Mouse (Mus musculus) spleen, adult 12 weeks (tissue): ENCODE measurements around the gene Shbg.

Source experiments
- DNase-seq: peaks from one replicate; pipeline ENCODE4 v3.0.0; 2022; ENCODE audit warnings: low spot score

Gene Shbg

DNA sequence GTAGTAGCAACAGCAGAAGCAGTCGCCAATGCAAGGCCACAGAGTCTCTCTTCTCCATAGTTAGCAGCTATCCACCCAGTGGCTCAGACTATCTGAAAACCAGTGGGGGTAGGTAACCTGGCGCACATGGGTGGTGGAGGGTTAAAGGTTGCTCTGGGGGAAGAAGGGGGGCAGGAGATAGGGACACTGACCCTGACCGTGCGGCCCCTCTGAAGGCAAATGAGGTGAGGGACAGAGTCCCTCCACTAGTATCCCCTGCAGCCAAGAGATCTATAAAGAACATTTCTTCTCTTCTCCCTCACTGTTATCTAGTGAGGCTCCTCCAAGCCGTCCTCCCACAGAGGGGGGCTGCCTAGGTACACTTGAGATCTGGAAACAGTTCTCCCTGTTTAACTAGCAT is at the start of gene Shbg:
Gene Shbg (minus strand): TSS at position 101 of the 400 bp plus-strand sequence.
- DNase-seq: no peak

DNA sequence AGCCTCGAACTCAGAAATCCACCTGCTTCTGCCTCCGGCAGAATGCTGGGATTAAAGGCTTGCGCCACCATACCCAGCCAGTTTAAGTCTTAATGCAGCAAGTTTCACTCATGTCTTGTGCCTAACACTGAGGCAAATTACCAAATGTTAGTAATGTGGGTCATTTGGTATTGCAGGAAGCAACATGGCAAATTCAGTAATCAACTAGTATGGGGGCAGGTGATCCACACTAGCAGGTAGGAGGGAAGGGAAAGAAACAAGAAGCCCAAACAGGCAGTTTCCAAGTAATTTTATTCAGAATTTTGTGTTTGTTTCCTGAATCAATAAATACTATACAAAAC is 48.9 kb upstream of the Shbg start:
- DNase-seq: no peak

DNA sequence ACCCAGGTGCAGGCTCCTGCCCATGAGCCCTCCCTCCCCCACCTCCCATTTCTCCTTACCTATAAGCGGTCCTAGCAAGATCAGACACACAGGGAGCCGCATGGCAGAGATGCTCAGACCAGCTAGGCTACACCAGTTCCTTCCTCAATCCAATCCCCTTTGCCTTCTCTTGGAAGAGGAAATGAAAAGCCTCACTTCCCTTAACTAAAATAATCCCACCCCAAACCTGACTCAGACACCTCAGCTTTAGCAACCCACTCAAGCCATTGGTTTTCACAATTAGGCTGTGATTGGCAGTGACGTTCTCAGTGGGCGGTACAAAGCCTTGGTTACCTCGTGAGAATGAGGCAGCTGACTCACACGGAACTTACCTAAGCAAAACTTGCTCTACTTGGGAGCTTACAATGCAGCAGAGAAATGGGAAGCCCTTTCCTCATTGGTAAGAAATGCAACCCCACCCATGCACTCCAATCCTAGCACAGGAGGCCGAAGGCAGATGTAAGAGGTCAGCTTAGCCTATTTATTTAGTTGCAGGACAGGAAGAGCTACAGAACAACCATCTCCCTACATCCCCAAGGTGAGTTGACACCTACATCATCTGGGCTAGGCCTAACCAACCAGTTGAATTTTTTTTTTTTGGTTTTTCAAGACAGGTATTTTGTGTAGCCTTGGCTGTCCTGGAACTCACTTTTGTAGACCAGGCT is 48.4 kb upstream of the Shbg start, which contains the start of gene Cd68:
Gene Cd68 (minus strand): TSS at position 193 of the 704 bp plus-strand sequence.
- no peak for DNase-seq

DNA sequence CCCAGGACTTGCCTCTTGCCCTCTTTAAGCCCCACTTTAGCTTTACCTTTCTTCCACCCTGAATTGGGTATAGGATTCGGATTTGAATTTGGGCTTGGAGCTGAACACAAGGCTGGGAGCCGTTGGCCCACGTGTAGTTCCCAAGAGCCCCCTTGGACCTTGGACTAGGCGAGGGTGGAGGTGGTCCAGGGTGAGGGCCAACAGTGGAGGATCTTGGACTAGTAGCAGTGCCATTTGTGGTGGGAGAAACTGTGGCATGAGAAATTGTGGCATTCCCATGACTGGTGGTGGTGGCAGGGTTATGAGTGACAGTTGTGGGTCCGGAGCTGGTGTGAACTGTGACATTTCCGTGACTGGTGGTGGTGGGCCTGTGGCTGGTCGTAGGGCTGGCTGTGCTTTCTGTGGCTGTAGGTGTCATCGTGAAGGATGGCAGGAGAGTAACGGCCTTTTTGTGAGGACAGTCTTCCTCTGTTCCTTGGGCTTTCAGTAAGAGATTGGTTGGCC is 47.8 kb upstream of the Shbg start:
- no peak for DNase-seq

DNA sequence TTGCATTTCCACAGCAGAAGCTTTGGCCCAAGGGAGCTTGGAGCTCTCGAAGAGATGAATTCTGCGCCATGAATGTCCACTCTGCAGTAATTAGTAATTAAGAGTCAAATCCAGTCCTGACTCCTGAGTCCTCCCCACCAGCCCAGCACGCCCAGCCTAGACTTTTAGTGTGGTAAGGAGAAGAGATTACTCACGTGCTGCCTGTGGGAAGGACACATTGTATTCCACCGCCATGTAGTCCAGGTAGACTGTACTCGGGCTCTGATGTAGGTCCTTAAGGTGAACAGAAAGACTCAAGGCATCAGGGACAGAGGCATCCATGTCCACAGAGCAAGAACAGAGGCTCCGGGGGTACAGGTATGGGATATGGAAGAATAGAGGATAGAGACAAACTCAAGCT is 47.1 kb upstream of the Shbg start:
- no peak for DNase-seq

DNA sequence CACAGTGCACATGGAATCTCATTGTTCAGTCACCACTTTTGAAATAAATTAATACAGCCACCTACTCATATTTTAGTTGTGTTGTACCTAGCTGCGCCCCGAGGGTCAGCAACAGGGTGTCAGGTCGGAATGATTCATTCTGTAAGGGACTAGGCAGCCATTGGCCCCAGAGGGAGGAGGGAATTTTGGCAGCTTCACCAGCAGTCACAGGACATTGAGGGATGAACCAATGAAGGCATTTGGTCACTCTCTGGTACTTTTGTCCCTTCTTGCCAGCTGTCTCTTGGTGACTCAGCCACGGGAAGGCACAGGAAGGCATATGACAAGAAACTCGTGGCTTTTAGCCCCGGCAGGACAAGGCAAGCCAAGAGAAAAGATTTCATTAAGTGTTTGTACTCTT is 46.1 kb upstream of the Shbg start:
- DNase-seq: no peak

DNA sequence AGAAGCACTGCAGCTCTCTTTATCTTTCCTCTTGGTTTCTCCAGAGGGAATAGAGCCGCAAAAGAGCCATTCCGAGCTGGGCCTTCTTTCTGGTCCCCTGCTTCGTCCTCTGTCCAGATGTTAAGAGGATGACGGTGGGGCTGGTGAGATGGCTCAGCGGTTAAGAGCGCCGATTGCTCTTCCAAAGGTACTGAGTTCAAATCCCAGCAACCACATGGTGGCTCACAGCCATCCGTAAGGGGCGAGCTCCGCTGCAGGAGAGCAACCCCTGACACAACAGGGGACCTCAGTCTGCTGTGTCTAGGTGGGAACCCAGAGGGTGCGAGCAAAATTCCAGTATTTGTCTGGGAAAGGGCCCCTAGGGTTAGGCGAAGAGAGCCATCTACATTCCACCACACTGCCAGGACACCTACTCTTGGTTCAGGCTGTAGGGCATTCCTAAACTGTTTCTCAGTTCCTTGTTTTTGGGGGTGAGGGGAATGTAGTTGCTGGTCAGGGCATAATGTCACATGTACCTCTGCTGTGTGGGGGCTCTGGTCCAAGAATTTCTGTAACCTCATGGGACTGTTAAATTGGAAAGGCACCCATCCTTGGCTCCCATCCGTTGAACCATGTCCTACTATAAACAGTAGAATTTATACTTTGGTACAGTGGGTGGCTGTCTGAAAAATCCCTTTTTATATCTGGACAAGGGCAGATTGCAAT is 45.4 kb upstream of the Shbg start:
- DNase-seq: no peak

DNA sequence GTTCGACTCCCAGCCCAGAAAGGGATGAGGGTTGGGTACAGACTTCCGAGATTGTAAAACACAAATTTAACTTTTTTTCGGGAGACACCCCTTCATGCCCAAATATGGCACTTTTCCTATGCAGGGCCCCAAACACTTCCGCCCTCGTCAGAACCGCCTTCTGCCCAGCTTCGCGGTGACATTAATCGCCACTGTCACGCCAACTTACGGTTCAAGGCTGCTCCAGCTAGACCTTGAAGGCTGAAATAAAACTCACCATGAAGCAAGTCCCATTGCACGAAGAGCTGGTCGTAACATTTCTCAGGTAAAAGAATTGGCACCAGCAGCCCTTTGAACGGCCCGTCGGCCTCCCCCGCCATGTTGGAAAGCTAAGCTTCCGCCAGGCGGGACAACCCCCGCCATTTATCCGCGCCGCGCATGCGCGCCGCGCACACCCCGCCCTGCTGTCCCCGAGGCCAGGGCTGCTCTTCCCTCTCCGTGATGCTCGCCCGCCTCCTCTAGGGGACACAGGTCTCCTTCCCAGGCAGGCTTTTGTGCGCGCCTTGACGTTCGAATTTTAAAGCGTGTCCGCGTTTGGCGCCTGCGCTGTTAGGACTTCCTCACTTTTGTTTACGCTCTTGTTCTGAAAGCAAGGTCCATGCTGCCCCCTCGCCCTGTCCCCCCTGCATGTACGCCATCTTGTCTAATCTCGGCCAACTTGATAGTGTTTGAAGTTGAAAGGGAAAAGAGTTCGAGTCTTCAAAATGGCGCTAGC is 44.7 kb upstream of the Shbg start, which contains the start of gene Mpdu1:
Gene Mpdu1 (minus strand): TSS at position 430 of the 754 bp plus-strand sequence.
- DNase-seq: peak; percentile 92

DNA sequence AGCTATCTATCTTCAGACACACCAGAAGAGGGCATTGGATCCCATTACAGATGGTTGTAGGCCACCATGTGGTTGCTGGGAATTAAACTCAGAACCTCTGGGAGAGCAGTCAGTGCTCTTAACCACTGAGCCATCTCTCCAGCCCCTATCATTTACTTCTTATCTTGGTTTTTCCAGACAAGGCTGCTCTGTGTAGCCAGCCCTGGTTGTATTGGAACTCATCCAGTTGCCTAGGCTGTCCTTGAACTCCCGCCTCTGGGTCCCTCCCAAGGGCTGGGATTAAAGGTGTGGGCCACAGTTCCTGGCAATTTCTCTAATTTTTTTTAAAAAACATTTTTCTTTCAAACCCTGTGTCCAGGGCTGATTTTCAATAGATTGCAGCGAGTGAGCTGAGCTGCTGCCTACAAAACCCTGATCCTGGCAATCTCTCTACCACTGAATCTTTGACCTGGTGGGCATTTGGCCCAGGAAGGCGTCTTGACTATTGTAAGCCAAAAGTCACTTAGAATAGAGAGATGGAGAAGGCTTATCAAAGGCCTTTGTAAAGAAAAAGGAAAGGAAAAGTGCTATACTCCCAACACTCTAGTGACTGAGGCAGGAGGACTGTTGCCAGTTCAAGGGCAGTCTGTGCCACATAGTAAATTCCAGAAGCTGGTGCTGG is 43.6 kb upstream of the Shbg start:
- DNase-seq: no peak

DNA sequence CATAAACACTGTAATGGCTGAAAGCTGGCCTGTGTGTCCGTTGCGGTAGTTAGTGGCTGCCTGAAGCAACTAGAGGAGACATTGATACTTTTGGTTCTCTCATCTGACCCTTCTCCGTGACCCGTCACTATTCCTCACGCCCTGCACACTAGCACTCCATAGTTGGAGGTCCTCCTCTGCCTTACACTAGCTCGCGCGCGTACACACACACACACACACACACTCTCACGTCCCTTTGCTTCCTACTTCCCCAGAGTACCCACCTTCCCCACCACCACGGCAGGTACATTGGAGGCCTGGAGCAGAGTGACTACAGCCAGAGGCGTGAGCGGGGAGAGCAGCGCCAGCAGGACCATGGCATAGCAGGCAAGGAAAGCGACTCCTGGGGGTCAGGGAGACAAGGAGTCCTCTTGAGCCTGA is 39.8 kb upstream of the Shbg start:
- no peak for DNase-seq

DNA sequence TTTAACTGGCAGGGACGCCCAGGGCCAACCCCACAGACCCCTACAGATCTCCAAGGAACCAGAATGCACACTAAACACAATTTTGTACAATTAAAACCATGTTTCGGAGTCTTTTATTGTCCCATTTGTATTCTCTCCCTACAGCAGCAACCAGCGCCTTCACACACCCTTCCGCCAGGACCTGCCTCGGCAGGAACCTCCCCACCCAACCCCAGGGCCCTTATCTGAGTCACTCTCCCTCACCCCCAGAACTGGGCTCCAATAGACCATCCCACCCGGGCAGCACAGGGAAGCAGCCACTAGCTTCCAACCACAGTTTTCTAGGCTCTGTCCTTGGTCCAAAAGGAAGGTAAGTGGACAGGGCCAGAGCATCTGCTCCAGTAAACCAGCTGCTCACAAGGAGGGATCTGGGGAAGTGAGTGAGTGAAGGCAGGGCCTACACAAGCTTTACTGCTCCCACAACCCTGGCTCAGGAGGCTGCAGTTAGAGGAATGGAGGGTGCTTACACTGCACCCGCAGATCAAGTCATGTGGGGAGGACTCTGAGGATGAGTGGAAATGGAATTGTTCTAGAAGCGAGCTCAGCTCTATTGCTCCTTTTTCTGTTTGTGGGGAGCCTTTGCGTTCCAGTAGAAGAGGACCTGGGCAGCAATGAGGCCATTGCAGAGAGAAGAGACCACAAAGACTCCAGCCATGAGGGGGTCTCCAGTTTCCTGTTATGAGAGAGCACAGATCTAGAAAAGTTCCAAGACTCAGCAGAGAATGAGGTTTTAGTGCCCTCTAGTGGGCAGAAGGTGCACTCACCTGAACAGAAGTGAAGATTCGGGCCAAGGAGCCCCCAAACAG is 39.1 kb upstream of the Shbg start:
- DNase-seq: peak; percentile 50

DNA sequence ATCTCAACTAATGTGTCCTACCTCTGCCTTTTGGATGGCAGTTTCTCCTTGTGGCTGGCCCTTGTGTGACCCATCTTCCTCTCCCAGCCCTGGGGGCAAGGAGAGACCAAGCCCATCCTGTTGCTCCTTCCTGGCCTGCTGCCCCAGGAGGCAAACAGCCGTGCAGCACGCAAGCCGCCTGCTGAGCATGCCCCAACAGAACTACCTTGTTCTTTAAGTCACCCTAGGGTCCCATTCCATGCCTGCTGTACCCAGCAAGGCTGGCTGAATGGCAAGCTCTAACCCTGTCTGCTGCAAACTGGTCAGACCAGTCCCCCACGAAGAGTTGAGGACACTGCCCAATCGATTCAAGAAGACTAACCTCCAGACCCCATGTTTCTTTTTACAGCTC is 38.4 kb upstream of the Shbg start:
- no peak for DNase-seq

DNA sequence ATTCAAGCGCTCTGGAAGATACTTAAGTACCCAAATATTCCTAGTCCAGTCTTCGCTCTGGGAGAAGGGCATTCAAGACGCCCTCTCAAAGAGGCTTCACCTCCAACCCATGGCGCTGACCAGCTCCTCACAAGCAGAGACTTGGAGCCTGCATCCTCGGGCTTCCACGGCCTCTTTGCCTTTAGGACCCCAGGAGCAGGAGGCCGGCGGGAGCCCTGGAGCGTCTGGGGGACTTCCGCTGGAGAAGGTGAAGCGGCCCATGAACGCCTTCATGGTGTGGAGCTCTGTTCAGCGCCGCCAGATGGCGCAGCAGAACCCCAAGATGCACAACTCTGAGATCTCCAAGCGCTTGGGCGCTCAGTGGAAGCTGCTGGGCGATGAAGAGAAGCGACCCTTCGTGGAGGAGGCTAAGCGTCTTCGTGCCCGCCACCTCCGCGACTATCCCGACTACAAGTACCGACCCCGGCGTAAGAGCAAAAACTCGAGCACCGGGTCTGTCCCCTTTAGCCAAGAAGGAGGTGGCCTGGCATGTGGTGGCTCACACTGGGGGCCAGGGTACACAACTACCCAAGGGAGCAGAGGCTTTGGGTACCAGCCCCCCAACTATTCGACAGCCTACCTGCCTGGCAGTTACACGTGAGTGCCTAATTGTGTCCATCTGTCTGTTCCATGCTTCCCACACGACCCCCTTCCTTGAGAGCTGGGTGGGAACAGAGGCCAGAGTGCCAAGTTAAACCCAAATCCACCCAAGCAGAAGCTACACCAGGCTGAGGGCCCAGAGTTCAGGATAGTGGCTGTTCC is 37.8 kb upstream of the Shbg start, which contains the start of gene Sox15:
Gene Sox15 (plus strand): TSS at position 51 of the 801 bp plus-strand sequence.
- peak; percentile 29 for DNase-seq

DNA sequence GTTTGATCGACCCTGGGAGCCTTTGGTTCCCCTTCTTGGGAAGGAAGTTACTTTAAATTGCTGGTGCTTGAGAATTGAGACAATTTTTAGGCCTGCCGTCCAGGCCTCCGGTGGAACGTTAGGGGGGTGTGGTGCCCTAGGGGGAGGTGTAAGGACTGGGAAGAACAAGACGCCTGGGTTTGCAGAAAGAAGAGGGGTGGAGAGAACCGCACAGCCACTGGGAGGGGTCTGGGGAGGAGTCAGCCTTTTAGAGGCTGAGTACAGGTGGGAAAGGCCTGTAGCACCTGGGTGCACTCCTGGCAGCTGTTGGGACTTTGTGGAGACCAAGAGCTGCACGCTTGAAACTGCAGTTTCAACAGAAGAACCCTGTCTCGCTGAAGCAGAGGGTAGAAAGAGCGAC is 37.1 kb upstream of the Shbg start:
- DNase-seq: no peak

DNA sequence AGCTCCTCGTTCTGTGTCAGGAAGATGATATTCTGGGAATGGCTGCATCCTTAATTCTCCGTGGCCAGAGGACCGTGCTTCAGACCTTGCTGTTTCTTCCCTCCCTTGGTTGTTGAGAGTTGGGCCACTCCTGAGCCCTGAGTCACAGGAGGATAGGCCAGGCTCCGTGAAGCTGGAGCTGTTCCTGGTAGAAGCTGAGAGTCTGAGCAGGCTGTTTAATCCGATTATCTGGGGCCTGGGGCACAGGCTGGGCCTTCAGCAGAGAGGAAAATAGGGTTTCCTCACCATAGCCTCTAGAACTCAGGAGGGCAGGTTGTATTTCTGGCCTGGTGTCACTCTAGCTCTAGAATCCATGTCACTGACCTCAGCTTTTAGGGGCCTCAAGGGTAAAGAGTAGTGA is 35.7 kb upstream of the Shbg start:
- DNase-seq: no peak

DNA sequence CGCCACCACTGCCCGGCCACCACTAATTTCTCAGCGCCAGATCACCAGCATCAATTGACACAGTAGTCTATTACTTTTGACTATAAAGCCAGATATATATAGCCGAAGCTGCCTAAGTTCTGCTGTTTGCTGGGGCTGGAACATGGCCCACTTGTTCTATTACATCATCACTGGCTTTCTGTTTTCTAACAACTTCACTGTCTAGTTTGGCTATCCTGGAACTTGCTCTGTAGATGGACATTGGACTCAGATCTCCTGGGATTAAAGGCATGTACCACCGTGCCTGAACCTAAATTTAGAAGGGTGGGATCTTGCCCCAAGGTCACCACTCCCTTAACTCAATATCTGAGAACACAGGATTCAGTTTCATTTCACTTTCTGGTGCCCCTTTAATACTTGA is 28.2 kb upstream of the Shbg start:
- DNase-seq: no peak

DNA sequence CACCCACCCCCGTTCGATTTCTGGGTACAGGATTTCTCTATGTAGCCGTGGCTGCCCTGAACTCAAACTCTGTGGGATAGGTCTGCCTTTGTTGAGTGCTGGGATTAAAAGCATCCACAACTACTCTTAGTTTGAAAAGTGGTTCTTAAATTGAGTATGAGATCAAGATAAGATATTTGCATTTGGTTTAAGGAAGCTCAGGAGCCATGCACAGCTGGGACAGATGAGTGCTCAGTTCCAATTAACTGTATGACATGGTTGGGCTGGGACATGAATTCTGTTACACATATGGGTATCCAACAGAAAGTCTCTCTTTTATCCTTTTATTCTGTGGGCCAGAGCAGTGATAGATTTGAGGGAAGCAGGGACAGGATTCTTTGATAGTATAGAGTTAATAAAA is 17.8 kb upstream of the Shbg start:
- no peak for DNase-seq

DNA sequence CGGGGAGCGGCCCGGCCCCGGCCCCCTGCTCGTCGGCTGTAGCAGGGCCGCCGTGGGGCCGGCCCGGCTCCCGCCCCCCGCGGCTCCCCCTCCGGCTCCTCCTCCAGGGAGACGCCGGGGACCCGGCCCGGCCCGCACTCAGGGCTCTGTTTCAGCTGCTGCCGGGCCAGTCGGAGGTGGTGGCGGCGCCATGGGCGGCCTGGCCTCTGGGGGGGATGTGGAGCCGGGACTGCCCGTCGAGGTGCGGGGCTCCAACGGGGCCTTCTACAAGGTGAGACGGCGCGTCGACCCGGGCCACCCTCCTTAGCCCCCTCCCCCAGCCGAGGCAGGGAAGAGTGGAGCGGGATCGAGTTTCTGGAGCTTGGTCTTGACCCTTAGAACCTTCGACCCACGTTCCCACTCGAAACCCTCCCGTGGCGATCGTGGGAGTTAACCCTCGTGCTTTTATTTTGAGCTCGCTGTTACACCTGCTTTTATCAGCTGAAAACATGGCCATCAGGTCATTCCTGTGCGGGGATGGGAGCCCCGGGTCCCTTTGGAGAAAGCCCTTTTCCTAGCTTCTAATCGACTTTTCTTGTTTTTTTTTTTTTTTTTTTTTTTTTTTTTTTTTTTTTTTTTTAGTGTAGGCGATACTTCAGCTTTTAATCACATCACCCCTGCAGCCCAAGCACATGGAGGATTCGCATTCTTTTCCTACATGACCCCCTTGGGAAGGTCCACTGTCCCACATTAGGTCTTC is 15.6 kb upstream of the Shbg start:
- no peak for DNase-seq

DNA sequence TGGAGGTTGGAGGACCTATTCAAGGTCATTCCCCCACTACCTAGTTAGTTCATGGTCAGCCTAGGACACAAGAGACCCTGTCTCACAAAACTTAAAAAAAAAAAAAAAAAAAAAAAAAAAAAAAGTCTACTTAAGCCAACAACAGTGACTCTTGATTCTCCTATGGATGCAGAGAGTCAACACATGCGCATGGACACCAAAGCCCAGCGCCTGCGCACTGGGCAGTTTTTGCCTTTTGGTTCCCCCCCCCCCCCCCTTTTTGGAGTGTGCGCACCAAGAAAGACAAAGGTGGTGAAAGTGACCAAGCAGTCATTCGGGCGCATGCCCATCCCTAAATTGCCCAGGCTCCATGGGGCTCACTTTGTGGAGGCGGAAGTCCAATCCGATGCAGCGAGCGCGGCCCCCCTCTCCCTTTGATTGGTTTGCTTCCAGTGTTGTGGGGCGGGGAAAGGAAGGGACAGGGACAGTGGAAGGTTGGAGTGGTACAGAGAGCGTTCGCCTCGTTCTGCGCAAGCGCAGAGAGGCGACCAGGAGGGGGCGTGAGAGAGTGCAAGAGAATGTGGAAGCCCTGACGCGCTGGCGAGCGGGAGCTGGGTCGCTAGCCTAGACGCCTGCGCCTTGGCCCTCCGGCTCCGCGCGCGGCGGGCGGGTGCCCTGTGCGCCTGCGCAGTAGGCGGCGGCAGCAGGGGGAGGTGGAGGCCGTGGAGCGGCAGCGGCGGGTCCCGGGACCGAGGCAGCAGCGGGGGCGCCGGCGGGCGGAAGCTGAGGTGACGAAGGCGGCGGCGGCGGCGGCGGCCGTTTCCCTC is 14.8 kb upstream of the Shbg start, which contains the start of gene Fxr2:
Gene Fxr2 (plus strand): TSS at position 707 of the 806 bp plus-strand sequence.
- peak; percentile 100 for DNase-seq
